Mouse (Mus musculus): ENCODE measurements around the gene Gm42715. TPM values are rescaled to one million over a fixed set of nuclear protein-coding genes. Genes with fewer than 3 reads are reported as not detected.
"Not testable (repeated sequence)": the region's sequence is repeated elsewhere in the genome, so short reads cannot be mapped to it uniquely, and the experiment has no call there.

The Gm42715 gene
- polyA plus RNA-seq, 1 experiment from 2014 or later = 18.3 TPM

DNA sequence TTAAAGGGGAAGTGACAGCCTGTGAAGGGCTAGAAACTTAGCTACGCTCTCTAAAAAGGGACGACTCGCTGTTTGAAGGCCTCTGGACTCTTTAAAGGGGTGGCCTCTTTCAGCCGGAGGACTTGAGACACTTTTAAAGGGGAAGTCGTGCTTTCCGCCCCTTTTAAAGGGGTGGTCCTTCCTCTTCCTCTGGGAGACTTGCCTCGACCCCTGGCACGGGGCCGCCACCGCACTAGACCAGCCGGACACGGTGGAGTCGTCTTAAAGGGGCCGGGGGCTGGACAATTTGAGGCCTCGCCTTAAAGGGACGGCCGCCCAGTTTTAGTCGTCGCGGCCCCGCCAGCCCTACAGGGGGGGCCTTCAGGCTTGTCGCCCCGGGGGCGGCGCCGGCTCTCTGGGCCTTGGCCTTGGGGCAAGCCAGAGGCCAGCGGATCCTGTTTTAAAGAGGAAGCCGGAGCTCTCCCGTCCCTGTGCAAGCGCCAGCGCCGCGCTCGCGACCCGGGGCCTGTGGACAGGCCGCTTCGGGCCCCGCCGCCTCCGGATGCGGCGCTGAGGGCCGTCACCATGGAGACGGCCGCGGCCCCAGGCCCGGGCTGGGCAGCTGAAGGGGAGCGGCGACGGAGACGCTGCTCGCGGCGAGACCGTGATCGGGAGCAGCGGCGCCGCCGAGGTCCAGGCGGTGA is 40.6 kb upstream of the Gm42715 start, which contains the start of gene Fbrs:
TSS of gene Fbrs (plus strand) at position 565 of the 683 bp plus-strand sequence.
- ATAC-seq (ENCODE audit: low FRiP score, low read depth) = peak; percentile 75
- Histone ChIP-seq H3K27me3 (no peaks in the 10 kb centered on the region), H3K4me2 (replicated peaks) (peak within 1 kb of the TSS; percentile 99), H3K4me3 (peak within 1 kb of the TSS; percentile 100), H3K9me3 (no peaks in the 10 kb centered on the region), H3K27ac (peak within 1 kb of the TSS; percentile 96), H3K4me1 (peaks cover 24% of the 10 kb centered on the region), H3K36me3 (peaks cover 63% of the 10 kb centered on the region), H3K9ac (peak within 1 kb of the TSS; percentile 98)
- WGBS = under 1% methylated on average over 59 of the region's 62 CpGs

DNA sequence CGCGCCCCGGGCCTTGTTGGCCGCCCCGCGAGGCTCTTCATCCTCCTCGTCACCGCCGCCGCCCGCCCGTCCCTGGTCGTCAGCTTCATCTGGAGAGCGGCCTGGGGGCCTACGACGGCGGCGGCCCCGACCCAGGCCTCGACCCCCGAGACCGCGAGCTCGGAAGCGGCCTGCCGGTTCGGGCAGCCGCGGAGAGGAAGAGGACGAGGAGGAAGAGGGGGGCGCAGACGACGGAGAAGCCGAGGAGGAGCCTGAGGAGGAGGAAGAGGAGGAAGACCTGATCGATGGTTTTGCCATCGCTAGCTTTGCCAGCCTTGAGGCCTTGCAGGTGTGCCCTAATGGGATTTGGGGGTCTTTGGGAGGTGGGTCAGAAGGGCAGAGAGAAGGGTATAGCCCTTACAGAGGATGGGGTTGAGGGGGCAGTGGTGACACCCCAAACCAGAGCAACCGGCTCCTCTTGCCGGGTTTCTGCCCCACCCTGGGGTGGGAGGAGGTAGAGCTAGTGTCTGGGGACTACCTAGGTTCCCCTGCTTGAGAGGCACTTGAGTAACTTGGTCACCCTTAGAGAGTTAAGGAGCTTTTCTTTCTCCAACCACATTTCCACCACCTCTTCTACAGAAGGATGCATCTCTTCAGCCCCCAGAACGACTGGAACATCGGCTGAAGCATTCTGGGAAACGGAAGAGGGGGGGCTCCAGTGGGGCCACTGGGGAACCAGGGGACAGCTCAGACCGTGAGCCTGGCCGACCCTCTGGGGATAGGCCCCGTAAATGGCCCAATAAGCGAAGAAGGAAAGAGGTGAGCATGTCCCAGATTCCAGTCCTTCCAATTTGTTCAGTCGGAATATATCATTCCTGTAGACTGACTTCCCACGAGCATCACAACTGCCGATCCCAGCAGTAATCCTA is 39.8 kb upstream of the Gm42715 start:
- Histone ChIP-seq H3K4me3 (peak overlapping the region; percentile 100), H3K9me3 (no peaks in the 10 kb centered on the region), H3K36me3 (peaks cover 63% of the 10 kb centered on the region), H3K9ac (peak overlapping the region; percentile 98), H3K4me2 (replicated peaks) (peak overlapping the region; percentile 99), H3K27ac (peak overlapping the region; percentile 96), H3K4me1 (peaks cover 24% of the 10 kb centered on the region), H3K27me3 (no peaks in the 10 kb centered on the region)
- 3% methylated on average over 48 of the region's 48 CpGs for WGBS
- no peak for ATAC-seq (ENCODE audit: low FRiP score, low read depth)

DNA sequence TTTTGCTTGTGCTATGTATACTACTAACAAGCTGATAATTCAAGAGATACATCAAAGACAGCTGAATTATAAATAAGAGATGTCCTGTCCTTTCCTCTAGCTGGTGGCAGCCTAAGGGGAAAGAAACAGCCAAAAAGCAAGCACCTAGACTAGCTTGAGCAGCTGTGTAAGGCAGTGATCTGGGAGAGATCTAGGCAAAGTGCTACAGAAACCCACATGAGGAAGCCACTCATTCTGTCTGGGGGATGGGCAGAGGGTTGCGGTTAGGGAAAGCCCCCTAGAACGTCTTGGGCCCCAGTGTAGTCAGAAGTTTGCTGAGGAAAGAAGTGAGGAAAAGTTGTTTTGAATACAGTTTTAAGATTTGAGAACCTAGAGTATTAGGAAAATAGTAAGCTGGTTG is 39.1 kb upstream of the Gm42715 start:
- 68% methylated on average over 2 of the region's 2 CpGs for WGBS
- peaks cover 63% of the 10 kb centered on the region for H3K36me3 ChIP-seq
- no peak overlapping the region for H3K27ac ChIP-seq
- peak overlapping the region; percentile 98 for H3K9ac ChIP-seq
- ATAC-seq (ENCODE audit: low FRiP score, low read depth) = no peak
- H3K4me3 ChIP-seq = peak overlapping the region; percentile 100
- H3K4me1 ChIP-seq = peaks cover 24% of the 10 kb centered on the region
- no peaks in the 10 kb centered on the region for H3K9me3 ChIP-seq
- H3K4me2 ChIP-seq (replicated peaks) = peak overlapping the region; percentile 99
- no peaks in the 10 kb centered on the region for H3K27me3 ChIP-seq

DNA sequence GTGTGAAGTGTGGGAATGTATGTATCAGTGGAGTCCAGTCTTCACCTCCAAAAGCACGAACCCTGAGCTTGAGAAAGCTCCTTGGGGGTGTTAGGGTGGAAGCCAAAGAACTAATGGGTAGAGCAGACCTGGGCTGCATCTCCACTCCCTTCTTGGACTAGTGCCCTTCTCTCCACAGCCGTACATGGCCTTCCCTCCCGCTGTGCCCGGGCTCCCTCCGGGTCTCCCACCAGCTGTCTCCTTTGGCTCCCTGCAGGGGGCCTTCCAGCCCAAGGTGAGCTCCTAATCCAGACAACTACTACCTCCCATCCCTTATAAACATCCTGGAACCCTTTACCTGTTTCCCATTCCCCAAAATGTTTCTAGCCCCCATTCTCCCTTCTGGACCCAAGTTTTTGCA is 34.0 kb upstream of the Gm42715 start:
- Histone ChIP-seq H3K4me3 (no peak overlapping the region), H3K27me3 (no peaks in the 10 kb centered on the region), H3K9me3 (no peaks in the 10 kb centered on the region), H3K36me3 (peaks cover 95% of the 10 kb centered on the region), H3K9ac (no peak overlapping the region), H3K4me1 (peaks cover 8% of the 10 kb centered on the region), H3K4me2 (replicated peaks) (no peak overlapping the region), H3K27ac (no peak overlapping the region)
- 83% methylated on average over 5 of the region's 5 CpGs for WGBS
- ATAC-seq (ENCODE audit: low FRiP score, low read depth) = no peak

DNA sequence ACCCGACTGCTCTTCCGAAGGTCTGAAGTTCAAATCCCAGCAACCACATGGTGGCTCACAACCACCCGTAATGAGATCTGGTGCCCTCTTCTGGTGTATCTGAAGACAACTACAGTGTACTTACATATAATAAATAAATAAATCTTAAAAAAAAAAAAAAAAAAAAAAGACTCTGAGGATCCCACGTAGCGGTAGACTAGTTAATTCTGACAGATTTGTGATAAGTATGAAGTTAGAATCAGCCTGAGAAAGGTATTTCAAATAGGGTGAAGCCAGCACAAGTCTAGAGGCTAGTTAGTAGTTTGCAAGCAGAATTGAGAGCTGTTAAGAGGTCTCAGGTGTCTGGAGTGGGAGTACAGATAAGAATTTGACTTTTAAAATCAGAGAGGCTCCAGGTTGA is 31.0 kb upstream of the Gm42715 start:
- ATAC-seq (ENCODE audit: low FRiP score, low read depth); H3K9ac ChIP-seq; H3K9me3 ChIP-seq; H3K4me2 ChIP-seq (replicated peaks); H3K27me3 ChIP-seq; H3K27ac ChIP-seq; H3K4me3 ChIP-seq; H3K4me1 ChIP-seq: not testable (repeated sequence)
- WGBS = 88% methylated on average over 5 of the region's 5 CpGs
- H3K36me3 ChIP-seq = peaks cover 93% of the 10 kb centered on the region

DNA sequence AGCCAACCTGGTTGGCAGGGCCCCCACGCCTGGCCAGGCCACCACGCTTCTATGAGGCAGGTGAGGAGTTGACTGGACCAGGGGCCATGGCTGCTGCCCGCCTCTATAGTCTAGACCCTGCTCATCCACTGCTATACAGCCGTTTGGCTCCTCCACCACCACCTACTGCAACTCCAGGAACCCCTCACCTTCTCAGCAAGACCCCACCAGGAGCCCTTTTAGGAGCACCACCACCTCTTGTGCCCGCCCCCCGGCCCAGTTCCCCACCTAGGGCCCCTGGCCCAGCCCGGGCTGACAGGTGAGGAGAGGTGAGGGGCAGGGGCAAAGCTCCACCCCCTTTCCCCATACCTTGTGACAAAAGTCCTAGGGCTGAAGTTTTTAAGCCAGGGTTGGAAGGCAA is 29.4 kb upstream of the Gm42715 start:
- Histone ChIP-seq H3K4me2 (replicated peaks) (no peak overlapping the region), H3K4me3 (no peak overlapping the region), H3K27me3 (no peaks in the 10 kb centered on the region), H3K9me3 (no peaks in the 10 kb centered on the region), H3K9ac (no peak overlapping the region), H3K27ac (no peak overlapping the region), H3K4me1 (no peaks in the 10 kb centered on the region), H3K36me3 (peaks cover 77% of the 10 kb centered on the region)
- over 99% methylated on average over 7 of the region's 7 CpGs for WGBS
- ATAC-seq (ENCODE audit: low FRiP score, low read depth) = no peak

DNA sequence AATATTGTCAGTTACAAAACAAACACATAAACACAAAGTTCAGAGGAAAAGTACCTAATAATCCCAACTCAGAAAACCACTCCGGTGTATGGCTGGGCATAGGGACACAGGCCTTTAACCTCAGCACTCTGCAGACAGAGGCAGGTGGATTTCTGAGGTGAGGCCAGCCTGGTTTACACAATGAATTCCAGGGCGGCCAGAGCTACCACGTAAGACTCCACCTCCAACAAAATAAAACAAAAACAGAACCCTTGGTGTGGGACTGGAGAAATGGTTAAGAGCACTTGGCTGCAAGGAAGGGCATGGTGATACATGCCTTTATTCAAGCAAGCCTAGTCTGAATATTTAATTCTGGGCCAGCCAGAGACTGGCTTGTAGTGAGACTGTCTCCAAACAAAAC is 27.5 kb upstream of the Gm42715 start:
- H3K4me3 ChIP-seq = no peak overlapping the region
- no peaks in the 10 kb centered on the region for H3K9me3 ChIP-seq
- H3K4me1 ChIP-seq = no peaks in the 10 kb centered on the region
- H3K27ac ChIP-seq = no peak overlapping the region
- no peak for ATAC-seq (ENCODE audit: low FRiP score, low read depth)
- no peak overlapping the region for H3K9ac ChIP-seq
- no peaks in the 10 kb centered on the region for H3K27me3 ChIP-seq
- WGBS = 92% methylated on average over 3 of the region's 3 CpGs
- no peak overlapping the region for H3K4me2 ChIP-seq (replicated peaks)
- peaks cover 58% of the 10 kb centered on the region for H3K36me3 ChIP-seq

DNA sequence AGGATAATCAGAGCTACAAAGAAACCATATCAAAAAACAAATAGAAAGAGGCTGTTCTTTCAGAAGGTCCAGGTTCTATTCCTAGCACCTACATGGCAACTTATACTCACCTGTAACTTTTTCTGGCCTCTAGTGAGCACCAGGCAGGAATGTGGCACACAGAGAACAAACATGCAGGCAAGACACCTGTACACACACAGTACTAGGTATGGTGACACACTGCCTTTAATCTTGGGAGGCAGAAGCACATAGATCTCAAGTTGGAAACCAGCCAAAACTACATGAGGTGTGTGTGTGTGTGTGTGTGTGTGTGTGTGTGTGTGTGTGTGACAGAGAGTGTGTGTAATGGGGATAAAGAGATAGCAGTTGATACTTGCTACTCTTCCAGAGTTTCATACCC is 24.7 kb upstream of the Gm42715 start:
- H3K36me3 ChIP-seq = peaks cover 33% of the 10 kb centered on the region
- no peak overlapping the region for H3K27ac ChIP-seq
- no peak overlapping the region for H3K9ac ChIP-seq
- no peak overlapping the region for H3K4me3 ChIP-seq
- ATAC-seq (ENCODE audit: low FRiP score, low read depth) = no peak
- H3K4me2 ChIP-seq (replicated peaks) = no peak overlapping the region
- H3K9me3 ChIP-seq = no peaks in the 10 kb centered on the region
- H3K4me1 ChIP-seq = no peaks in the 10 kb centered on the region
- no peaks in the 10 kb centered on the region for H3K27me3 ChIP-seq

DNA sequence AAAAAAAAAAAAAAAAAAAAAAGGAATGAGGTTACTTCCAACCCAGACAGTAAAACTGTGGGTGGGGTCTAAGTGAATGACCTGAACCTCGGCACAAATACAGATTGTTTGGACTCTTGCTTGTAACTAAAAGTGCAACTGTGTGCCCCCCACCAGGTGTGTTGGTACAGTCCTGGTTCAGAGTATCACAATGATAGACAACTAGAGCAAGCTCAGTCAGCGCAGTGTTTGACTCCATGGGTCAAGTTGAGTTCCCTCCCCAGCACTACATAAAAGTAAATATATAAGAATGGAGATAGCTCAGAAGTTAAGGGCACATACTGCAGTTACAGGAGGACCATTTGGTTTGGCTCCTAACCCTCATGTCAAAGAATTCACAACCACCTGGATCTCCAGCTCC is 22.0 kb upstream of the Gm42715 start:
- H3K4me3 ChIP-seq = no peak overlapping the region
- peaks cover 5% of the 10 kb centered on the region for H3K36me3 ChIP-seq
- no peak for ATAC-seq (ENCODE audit: low FRiP score, low read depth)
- no peak overlapping the region for H3K9ac ChIP-seq
- no peaks in the 10 kb centered on the region for H3K4me1 ChIP-seq
- H3K27me3 ChIP-seq = no peaks in the 10 kb centered on the region
- WGBS = 75% methylated on average over 2 of the region's 2 CpGs
- H3K27ac ChIP-seq = no peak overlapping the region
- H3K9me3 ChIP-seq = no peaks in the 10 kb centered on the region
- H3K4me2 ChIP-seq (replicated peaks) = no peak overlapping the region

DNA sequence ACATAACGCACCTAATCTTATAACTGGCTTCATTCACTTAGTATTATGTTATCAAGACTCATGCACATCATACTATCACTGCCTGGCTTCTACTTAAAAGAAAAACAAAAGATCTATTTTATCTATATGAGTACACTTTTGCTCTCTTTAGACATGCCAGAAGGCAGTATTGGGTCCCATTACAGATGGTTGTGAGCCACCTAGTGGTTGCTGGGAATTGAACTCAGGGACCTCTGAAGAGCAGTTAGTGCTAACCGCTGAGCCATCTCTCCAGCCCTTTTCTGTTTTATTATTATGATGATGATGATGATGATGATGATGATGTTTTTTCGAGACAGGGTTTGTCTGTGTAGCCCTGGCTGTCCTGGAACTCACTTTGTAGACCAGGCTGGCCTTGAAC is 21.0 kb upstream of the Gm42715 start:
- no peak overlapping the region for H3K27ac ChIP-seq

DNA sequence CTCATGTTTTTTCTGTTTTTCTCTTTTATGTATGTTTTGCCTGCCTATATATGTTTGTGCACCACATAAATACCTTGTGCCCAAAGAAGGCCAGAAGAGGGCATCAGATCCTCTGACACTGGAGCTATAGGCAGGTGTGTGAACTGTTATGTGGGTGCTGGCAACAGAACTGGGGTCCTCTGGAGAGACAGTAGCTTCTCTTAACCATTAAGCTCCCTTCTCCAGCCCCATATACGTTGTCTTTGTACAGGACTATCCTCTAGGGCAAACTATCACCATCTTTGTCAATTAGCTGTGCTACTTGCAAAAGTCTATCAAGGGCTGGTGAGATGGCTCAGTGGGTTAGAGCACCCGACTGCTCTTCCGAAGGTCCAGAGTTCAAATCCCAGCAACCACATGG is 11.1 kb upstream of the Gm42715 start:
- H3K4me3 ChIP-seq = no peak overlapping the region
- WGBS = 95% methylated on average over 3 of the region's 3 CpGs
- no peak overlapping the region for H3K9ac ChIP-seq
- no peaks in the 10 kb centered on the region for H3K27me3 ChIP-seq
- H3K36me3 ChIP-seq = no peaks in the 10 kb centered on the region; the same call in 1 of the 2 replicates
- ATAC-seq (ENCODE audit: low FRiP score, low read depth) = no peak
- no peaks in the 10 kb centered on the region for H3K9me3 ChIP-seq
- H3K27ac ChIP-seq = no peak overlapping the region
- H3K4me2 ChIP-seq (replicated peaks) = no peak overlapping the region
- peaks cover 2% of the 10 kb centered on the region for H3K4me1 ChIP-seq

More for the DNA sequence above, 21.0 kb upstream of the Gm42715 start:
- H3K4me2 ChIP-seq (replicated peaks) = no peak overlapping the region
- no peak for ATAC-seq (ENCODE audit: low FRiP score, low read depth)
- H3K36me3 ChIP-seq = no peaks in the 10 kb centered on the region; the same call in 1 of the 2 replicates
- no peak overlapping the region for H3K4me3 ChIP-seq
- H3K4me1 ChIP-seq = no peaks in the 10 kb centered on the region
- H3K27me3 ChIP-seq = no peaks in the 10 kb centered on the region
- WGBS = 39% methylated on average over 3 of the region's 3 CpGs
- no peaks in the 10 kb centered on the region for H3K9me3 ChIP-seq
- H3K9ac ChIP-seq = no peak overlapping the region

DNA sequence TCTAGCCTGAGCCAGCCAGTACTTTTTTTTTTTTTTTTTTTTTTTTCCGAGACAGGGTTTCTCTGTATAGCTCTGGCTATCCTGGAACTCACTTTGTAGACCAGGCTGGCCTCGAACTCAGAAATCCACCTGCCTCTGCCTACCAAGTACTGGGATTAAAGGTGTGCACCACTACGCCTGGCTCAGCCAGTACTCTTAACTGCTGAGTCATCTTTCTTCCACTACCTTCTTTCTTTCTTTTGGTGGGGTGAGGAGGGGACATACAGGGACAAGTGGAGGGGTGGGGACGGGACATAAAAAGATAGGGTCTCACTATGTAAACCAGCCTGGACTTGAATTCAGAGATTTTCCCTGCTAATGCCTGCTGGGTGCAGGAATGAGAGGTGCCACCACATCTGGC is 9.6 kb upstream of the Gm42715 start:
- not testable (repeated sequence) for H3K9ac ChIP-seq; H3K9me3 ChIP-seq; H3K4me3 ChIP-seq; H3K27ac ChIP-seq; H3K36me3 ChIP-seq; H3K27me3 ChIP-seq; H3K4me2 ChIP-seq (replicated peaks); ATAC-seq (ENCODE audit: low FRiP score, low read depth)
- peaks cover 11% of the 10 kb centered on the region for H3K4me1 ChIP-seq
- 92% methylated on average over 3 of the region's 4 CpGs for WGBS

All from limb, embryonic 13.5 days (tissue).